Mouse (Mus musculus): ENCODE data around the gene Uqcr10.

DNA sequence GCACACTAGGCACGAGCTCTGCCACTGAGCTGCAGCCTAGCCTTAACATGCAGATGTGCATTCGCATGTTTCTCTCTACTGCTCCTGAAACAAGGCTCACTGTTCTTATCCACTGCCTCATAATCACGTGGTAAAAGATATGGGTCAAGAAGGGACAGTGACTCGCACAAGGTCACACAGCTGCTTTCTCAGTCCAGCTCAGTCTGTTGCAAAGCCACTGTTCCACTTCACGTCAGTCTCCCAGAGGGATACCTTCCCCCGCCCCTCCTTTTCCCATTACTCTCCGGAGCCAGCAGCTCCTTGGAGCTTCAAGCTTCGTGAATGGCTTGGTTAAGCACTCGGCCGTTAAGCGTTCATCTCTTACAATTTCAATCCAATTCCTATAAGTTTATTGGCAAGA, 16.3 kb upstream of the Uqcr10 start:
- no peak for TF ChIP-seq CTCF (IDR thresholded peaks at IDR 0.05; ENCODE audit: insufficient read depth, low read length)
- TF ChIP-seq POLR2A (IDR thresholded peaks at IDR 0.05; ENCODE audit: borderline replicate concordance, extremely low read depth, low read depth, low read length), result no peak
